Mouse (Mus musculus) testis, adult 2 months (tissue): Measurements from ENCODE around the gene Dapk1.

ENCODE experiments used
- CTCF ChIP-seq: fragments of 200-500 bp; IDR thresholded peaks from 2 replicates; pipeline ENCODE4 v1.5.1; 2012; ENCODE audit warnings: low read depth, mild to moderate bottlenecking, inconsistent platforms, low read length, moderate library complexity; ENCODE audit not compliant: control insufficient read depth, insufficient read depth, insufficient replicate concordance
- POLR2A ChIP-seq: fragments of 200-500 bp; IDR thresholded peaks from 2 replicates; pipeline ENCODE4 v1.6.1; 2012; ENCODE audit warnings: low read depth, mild to moderate bottlenecking, inconsistent platforms, low read length, moderate library complexity; ENCODE audit not compliant: control insufficient read depth

- TF ChIP-seq CTCF (no peak), POLR2A (no peak)
Measured at GRCm38 (mm10) chr13:60671235-60671634, 69.5 kb downstream of the Dapk1 start.
